Mouse (Mus musculus): ENCODE data around the gene Syce1. TPM values are rescaled to one million over a fixed set of nuclear protein-coding genes. Genes with fewer than 3 reads are reported as not detected.

Gene Syce1
- total and polyA plus RNA-seq, 3 experiments: not detected

- Histone ChIP-seq H3K4me1 (ENCODE audit: insufficient read depth, low read depth, low read length) (peaks cover 2% of the 10 kb centered on the region; the same call in 1 of the 2 replicates), H3K9me3 (replicated peaks) (no peaks in the 10 kb centered on the region), H3K27me3 (ENCODE audit: insufficient read depth, low read length) (peaks cover 31% of the 10 kb centered on the region), H3K36me3 (replicated peaks) (no peaks in the 10 kb centered on the region), H3K4me3 (ENCODE audit: low read depth, low read length) (no peak overlapping the region)
- no peak for TF ChIP-seq POLR2AphosphoS5 (IDR thresholded peaks at IDR 0.05; ENCODE audit: insufficient replicate concordance, low read depth, low read length)
- TF ChIP-seq CTCF (IDR thresholded peaks at IDR 0.05; ENCODE audit: low read depth, low read length): no peak
- no peak for TF ChIP-seq GATA1 (IDR thresholded peaks at IDR 0.05; ENCODE audit: borderline replicate concordance, low read length)
- no peak for TF ChIP-seq GATA2 (IDR thresholded peaks at IDR 0.05; ENCODE audit: borderline replicate concordance, low read depth, low read length)
- TF ChIP-seq TAL1 (conservative IDR thresholded peaks at IDR 0.05; ENCODE audit: low read depth, low read length): no peak
- DNase-seq (ENCODE audit: low spot score) (no peak), ATAC-seq (ENCODE audit: extremely low read depth, insufficient number of reproducible peaks, low FRiP score, poor library complexity, severe bottlenecking) (no peak)
Observed at GRCm38 (mm10) chr7:140831447-140831846, 43.8 kb upstream of the Syce1 start.

- no peak for ATAC-seq (ENCODE audit: extremely low read depth, insufficient number of reproducible peaks, low FRiP score, poor library complexity, severe bottlenecking)
- H3K27me3 ChIP-seq (ENCODE audit: insufficient read depth, low read length): peaks cover 12% of the 10 kb centered on the region
- H3K4me3 ChIP-seq (ENCODE audit: low read depth, low read length): no peak overlapping the region
- no peaks in the 10 kb centered on the region for H3K9me3 ChIP-seq (replicated peaks)
- no peaks in the 10 kb centered on the region for H3K36me3 ChIP-seq (replicated peaks)
- no peak for TF ChIP-seq POLR2AphosphoS5 (IDR thresholded peaks at IDR 0.05; ENCODE audit: insufficient replicate concordance, low read depth, low read length)
- TF ChIP-seq GATA1 (IDR thresholded peaks at IDR 0.05; ENCODE audit: borderline replicate concordance, low read length): no peak
- TF ChIP-seq TAL1 (conservative IDR thresholded peaks at IDR 0.05; ENCODE audit: low read depth, low read length): no peak
- no peak for TF ChIP-seq CTCF (IDR thresholded peaks at IDR 0.05; ENCODE audit: low read depth, low read length)
- no peak for DNase-seq (ENCODE audit: low spot score)
- 0 out of 2 replicates have a peak, but pooled peaks cover 2% of the 10 kb centered on the region for H3K4me1 ChIP-seq (ENCODE audit: insufficient read depth, low read depth, low read length)
Observed at GRCm38 (mm10) chr7:140828171-140828881, 40.7 kb upstream of the Syce1 start.

DNA sequence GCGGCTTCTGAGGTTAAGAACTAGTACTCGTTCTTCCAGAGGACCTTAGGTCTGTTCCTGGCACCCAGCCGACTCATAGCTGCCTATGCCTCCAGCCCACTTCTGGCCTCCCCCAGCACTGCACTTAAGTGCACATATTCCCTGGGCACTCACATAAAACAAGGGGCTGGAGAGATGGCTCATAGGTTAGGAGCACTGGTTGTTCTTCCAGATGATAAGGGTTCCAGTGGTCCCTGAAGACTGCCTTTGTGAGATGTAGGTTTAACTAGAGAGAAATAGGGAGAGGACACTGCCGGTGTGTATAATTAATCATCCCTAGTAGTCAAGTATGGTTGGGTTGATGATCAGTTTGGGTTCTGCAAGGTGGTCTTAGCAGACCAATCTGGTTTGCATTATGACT is 35.1 kb upstream of the Syce1 start:
- H3K4me3 ChIP-seq (ENCODE audit: low read depth, low read length): no peak overlapping the region
- DNase-seq (ENCODE audit: low spot score): no peak
- no peak for ATAC-seq (ENCODE audit: extremely low read depth, insufficient number of reproducible peaks, low FRiP score, poor library complexity, severe bottlenecking)
- H3K36me3 ChIP-seq (replicated peaks): no peaks in the 10 kb centered on the region
- H3K4me1 ChIP-seq (ENCODE audit: insufficient read depth, low read depth, low read length): no peaks in the 10 kb centered on the region
- no peaks in the 10 kb centered on the region for H3K9me3 ChIP-seq (replicated peaks)
- no peak for TF ChIP-seq POLR2AphosphoS5 (IDR thresholded peaks at IDR 0.05; ENCODE audit: insufficient replicate concordance, low read depth, low read length)
- no peak for TF ChIP-seq GATA1 (IDR thresholded peaks at IDR 0.05; ENCODE audit: borderline replicate concordance, low read length)
- TF ChIP-seq GATA2 (IDR thresholded peaks at IDR 0.05; ENCODE audit: borderline replicate concordance, low read depth, low read length): no peak
- no peak for TF ChIP-seq TAL1 (conservative IDR thresholded peaks at IDR 0.05; ENCODE audit: low read depth, low read length)
- TF ChIP-seq CTCF (IDR thresholded peaks at IDR 0.05; ENCODE audit: low read depth, low read length): no peak
- H3K27me3 ChIP-seq (ENCODE audit: insufficient read depth, low read length): peaks cover 19% of the 10 kb centered on the region

GRCm38 (mm10) chr7:140821653-140822329 is 34.1 kb upstream of the Syce1 start, which contains the start of gene Zfp941:
Gene Zfp941 (minus strand): TSS chr7:140822178.
- no peak for DNase-seq (ENCODE audit: low spot score)
- Histone ChIP-seq H3K4me3 (ENCODE audit: low read depth, low read length) (no peak within 1 kb of the TSS), H3K4me1 (ENCODE audit: insufficient read depth, low read depth, low read length) (no peaks in the 10 kb centered on the region), H3K27me3 (ENCODE audit: insufficient read depth, low read length) (peaks cover 16% of the 10 kb centered on the region), H3K36me3 (replicated peaks) (no peaks in the 10 kb centered on the region), H3K9me3 (replicated peaks) (no peaks in the 10 kb centered on the region)
- ATAC-seq (ENCODE audit: extremely low read depth, insufficient number of reproducible peaks, low FRiP score, poor library complexity, severe bottlenecking): no peak
- TF ChIP-seq POLR2AphosphoS5 (IDR thresholded peaks at IDR 0.05; ENCODE audit: insufficient replicate concordance, low read depth, low read length) (no peak), TAL1 (conservative IDR thresholded peaks at IDR 0.05; ENCODE audit: low read depth, low read length) (no peak), CTCF (IDR thresholded peaks at IDR 0.05; ENCODE audit: low read depth, low read length) (no peak), GATA1 (IDR thresholded peaks at IDR 0.05; ENCODE audit: borderline replicate concordance, low read length) (no peak), GATA2 (IDR thresholded peaks at IDR 0.05; ENCODE audit: borderline replicate concordance, low read depth, low read length) (no peak)

GRCm38 (mm10) chr7:140821305-140821652 is 33.6 kb upstream of the Syce1 start:
- DNase-seq (ENCODE audit: low spot score) (no peak), ATAC-seq (ENCODE audit: extremely low read depth, insufficient number of reproducible peaks, low FRiP score, poor library complexity, severe bottlenecking) (no peak)
- H3K27me3 ChIP-seq (ENCODE audit: insufficient read depth, low read length): peaks cover 14% of the 10 kb centered on the region

GRCm38 (mm10) chr7:140820173-140820572 is 32.5 kb upstream of the Syce1 start:
- H3K27me3 ChIP-seq (ENCODE audit: insufficient read depth, low read length): peaks cover 14% of the 10 kb centered on the region
- H3K36me3 ChIP-seq (replicated peaks): no peaks in the 10 kb centered on the region
- no peaks in the 10 kb centered on the region for H3K4me1 ChIP-seq (ENCODE audit: insufficient read depth, low read depth, low read length)
- H3K4me3 ChIP-seq (ENCODE audit: low read depth, low read length): no peak overlapping the region
- ATAC-seq (ENCODE audit: extremely low read depth, insufficient number of reproducible peaks, low FRiP score, poor library complexity, severe bottlenecking) (no peak), DNase-seq (ENCODE audit: low spot score) (no peak)
- no peaks in the 10 kb centered on the region for H3K9me3 ChIP-seq (replicated peaks)
- TF ChIP-seq CTCF (IDR thresholded peaks at IDR 0.05; ENCODE audit: low read depth, low read length) (no peak), GATA2 (IDR thresholded peaks at IDR 0.05; ENCODE audit: borderline replicate concordance, low read depth, low read length) (no peak), POLR2AphosphoS5 (IDR thresholded peaks at IDR 0.05; ENCODE audit: insufficient replicate concordance, low read depth, low read length) (no peak), GATA1 (IDR thresholded peaks at IDR 0.05; ENCODE audit: borderline replicate concordance, low read length) (no peak), TAL1 (conservative IDR thresholded peaks at IDR 0.05; ENCODE audit: low read depth, low read length) (no peak)

More at GRCm38 (mm10) chr7:140821305-140821652, 33.6 kb upstream of the Syce1 start:
- Histone ChIP-seq H3K4me3 (ENCODE audit: low read depth, low read length) (no peak overlapping the region), H3K36me3 (replicated peaks) (no peaks in the 10 kb centered on the region), H3K4me1 (ENCODE audit: insufficient read depth, low read depth, low read length) (no peaks in the 10 kb centered on the region), H3K9me3 (replicated peaks) (no peaks in the 10 kb centered on the region)
- TF ChIP-seq CTCF (IDR thresholded peaks at IDR 0.05; ENCODE audit: low read depth, low read length) (no peak), GATA2 (IDR thresholded peaks at IDR 0.05; ENCODE audit: borderline replicate concordance, low read depth, low read length) (no peak), GATA1 (IDR thresholded peaks at IDR 0.05; ENCODE audit: borderline replicate concordance, low read length) (no peak), POLR2AphosphoS5 (IDR thresholded peaks at IDR 0.05; ENCODE audit: insufficient replicate concordance, low read depth, low read length) (no peak), TAL1 (conservative IDR thresholded peaks at IDR 0.05; ENCODE audit: low read depth, low read length) (no peak)
